8 mouse cellular contexts compared by ENCODE assay signal in the genomic region with DNA sequence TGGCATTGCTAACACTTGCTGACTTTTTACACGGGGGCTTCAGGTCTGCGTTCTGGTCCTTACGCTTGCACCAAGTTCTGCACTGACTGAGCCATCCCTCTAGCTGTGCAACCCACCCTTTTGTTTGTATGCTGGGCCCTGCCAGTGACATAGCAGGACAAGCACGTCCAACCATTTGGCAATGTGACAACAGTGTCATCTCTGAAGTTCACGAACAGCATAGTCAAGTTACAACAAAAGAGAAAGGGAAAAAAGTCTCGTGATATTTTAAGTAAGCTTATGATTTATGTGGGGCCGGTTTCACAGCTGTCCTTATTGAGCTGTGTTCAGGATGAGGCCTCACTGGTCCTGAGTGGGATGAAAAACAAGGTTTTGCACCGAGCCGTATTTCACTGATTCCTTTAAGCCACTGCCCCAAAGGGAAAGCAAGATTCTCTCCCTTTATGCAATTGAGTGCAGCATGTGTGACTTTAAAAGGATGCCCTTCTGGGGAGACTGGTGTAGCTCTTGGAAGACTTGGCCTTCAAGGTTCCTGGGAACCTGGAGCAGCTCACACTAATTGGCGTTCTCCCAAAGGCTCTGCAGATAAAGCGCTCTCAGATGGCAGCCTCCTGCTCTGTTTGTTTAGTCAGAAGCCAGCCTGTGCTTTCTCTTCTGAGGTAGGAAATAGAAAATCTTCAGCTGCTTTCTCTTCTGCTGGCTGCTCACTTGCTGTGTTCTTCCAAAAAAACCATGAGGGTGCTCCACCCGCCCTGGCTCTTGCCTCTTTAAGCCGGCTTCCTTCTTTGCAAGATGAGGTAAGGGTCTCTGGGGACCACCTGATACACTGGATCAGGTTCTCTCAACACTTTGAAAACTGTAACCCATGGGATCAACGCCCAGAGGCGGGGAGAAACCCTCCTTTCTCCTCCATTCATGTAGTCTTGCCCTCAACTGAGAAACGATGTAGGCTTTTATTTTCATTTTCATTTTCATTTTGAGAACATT. TPM values are rescaled to one million over a fixed set of nuclear protein-coding genes. Genes with fewer than 3 reads are reported as not detected.
DNase-seq lines count a peak whose midpoint lies in the region; ATAC-seq and TF ChIP-seq lines count a peak whose summit lies in the region.

No protein-coding gene starts in this region.

- H3K27me3 ChIP-seq in embryonic facial prominence, embryonic 15.5 days = no peaks in the 10 kb centered on the region
- no peaks in the 10 kb centered on the region for H3K27me3 ChIP-seq in hindbrain, embryonic 14.5 days (ENCODE audit: control insufficient read depth, insufficient read depth, low read length)
- no peaks in the 10 kb centered on the region for H3K27me3 ChIP-seq in liver, embryonic 16.5 days (ENCODE audit: control insufficient read depth, insufficient read depth, low read depth, low read length)
- H3K27me3 ChIP-seq in stomach, embryonic 14.5 days (ENCODE audit: control insufficient read depth, insufficient read depth, low read length) = no peaks in the 10 kb centered on the region

- peak; percentile 10 to 25 for DNase-seq in layer of hippocampus, adult 2 months (ENCODE audit: low spot score in 2 of 2)
- no peak for DNase-seq in layer of hippocampus, adult 9-10 months (ENCODE audit: low spot score)
- peak; percentile 67 for DNase-seq in adrenal gland, postnatal 14 days
- no peak for DNase-seq in hindbrain, embryonic 14.5 days (ENCODE audit: low spot score)
- no peak for DNase-seq in c-Kit-positive CD71-positive TER-119-positive erythroid progenitor cells, embryonic 14.5 days (ENCODE audit: low spot score)

- H3K36me3 ChIP-seq in embryonic facial prominence, embryonic 15.5 days = no peaks in the 10 kb centered on the region
- no peaks in the 10 kb centered on the region for H3K36me3 ChIP-seq in hindbrain, embryonic 14.5 days (replicated peaks; ENCODE audit: control insufficient read depth, insufficient read depth)
- H3K36me3 ChIP-seq in liver, embryonic 16.5 days (ENCODE audit: control insufficient read depth, insufficient read depth) = no peaks in the 10 kb centered on the region
- H3K36me3 ChIP-seq in stomach, embryonic 14.5 days (ENCODE audit: control insufficient read depth, insufficient read depth, low read length) = no peaks in the 10 kb centered on the region

- H3K9me3 ChIP-seq in embryonic facial prominence, embryonic 15.5 days (replicated peaks) = no peaks in the 10 kb centered on the region
- H3K9me3 ChIP-seq in hindbrain, embryonic 14.5 days (ENCODE audit: control insufficient read depth, low read length) = no peaks in the 10 kb centered on the region
- no peaks in the 10 kb centered on the region for H3K9me3 ChIP-seq in liver, embryonic 16.5 days (replicated peaks; ENCODE audit: control insufficient read depth, low read length)
- H3K9me3 ChIP-seq in stomach, embryonic 14.5 days (ENCODE audit: control insufficient read depth, low read depth, low read length) = no peaks in the 10 kb centered on the region

- H3K4me2 ChIP-seq in embryonic facial prominence, embryonic 15.5 days (replicated peaks) = 0 out of 2 replicates have a peak overlapping the region, but pooled peaks have one; percentile 19
- no peak overlapping the region for H3K4me2 ChIP-seq in hindbrain, embryonic 14.5 days (replicated peaks)
- peak overlapping the region; percentile 19 for H3K4me2 ChIP-seq in liver, embryonic 16.5 days (ENCODE audit: low read depth, low read length)
- H3K4me2 ChIP-seq in stomach, embryonic 14.5 days (replicated peaks; ENCODE audit: low read depth, low read length) = no peak overlapping the region

- peaks cover 13% of the 10 kb centered on the region for H3K4me1 ChIP-seq in embryonic facial prominence, embryonic 15.5 days
- peaks cover 11% of the 10 kb centered on the region; the same call in 1 of the 2 replicates for H3K4me1 ChIP-seq in hindbrain, embryonic 14.5 days (replicated peaks; ENCODE audit: control insufficient read depth, insufficient read depth, low read length)
- no peaks in the 10 kb centered on the region; the same call in 1 of the 2 replicates for H3K4me1 ChIP-seq in liver, embryonic 16.5 days (ENCODE audit: control insufficient read depth, low read depth, low read length)
- peaks cover 18% of the 10 kb centered on the region for H3K4me1 ChIP-seq in stomach, embryonic 14.5 days (ENCODE audit: control insufficient read depth, insufficient read depth, low read length)

- no peak overlapping the region for H3K9ac ChIP-seq in embryonic facial prominence, embryonic 15.5 days
- no peak overlapping the region for H3K9ac ChIP-seq in hindbrain, embryonic 14.5 days
- H3K9ac ChIP-seq in liver, embryonic 16.5 days (ENCODE audit: low read depth, low read length) = no peak overlapping the region
- no peak overlapping the region for H3K9ac ChIP-seq in stomach, embryonic 14.5 days (replicated peaks; ENCODE audit: low read depth, low read length)

- no peak overlapping the region for H3K4me3 ChIP-seq in layer of hippocampus, adult 2 months
- H3K4me3 ChIP-seq in embryonic facial prominence, embryonic 15.5 days (replicated peaks) = no peak overlapping the region
- no peak overlapping the region for H3K4me3 ChIP-seq in hindbrain, embryonic 14.5 days (replicated peaks; ENCODE audit: low read length)
- H3K4me3 ChIP-seq in liver, embryonic 16.5 days (ENCODE audit: low read depth, low read length) = no peak overlapping the region
- H3K4me3 ChIP-seq in stomach, embryonic 14.5 days (ENCODE audit: low read depth, low read length) = no peak overlapping the region

- TF ChIP-seq CTCF in layer of hippocampus, adult 2 months (conservative IDR thresholded peaks at IDR 0.05) = no peak

- ATAC-seq in embryonic facial prominence, embryonic 15.5 days (ENCODE audit: insufficient number of reproducible peaks, low FRiP score, low TSS enrichment, low read depth) = peak; percentile 84
- ATAC-seq in hindbrain, embryonic 14.5 days (ENCODE audit: low FRiP score) = no peak
- ATAC-seq in liver, embryonic 16.5 days (ENCODE audit: low read depth) = 0 out of 2 replicates have a peak, but pooled peaks have one; percentile 21
- peak; percentile 60; the same call in 1 of the 2 replicates for ATAC-seq in stomach, embryonic 14.5 days (ENCODE audit: insufficient number of reproducible peaks, insufficient read depth, low FRiP score, low read depth)

- H3K27ac ChIP-seq in layer of hippocampus, adult 2 months = peak overlapping the region; percentile 74
- H3K27ac ChIP-seq in embryonic facial prominence, embryonic 15.5 days (replicated peaks) = peak overlapping the region; percentile 49; the same call in 1 of the 2 replicates
- peak overlapping the region; percentile 6; the same call in 1 of the 2 replicates for H3K27ac ChIP-seq in hindbrain, embryonic 14.5 days
- no peak overlapping the region for H3K27ac ChIP-seq in liver, embryonic 16.5 days (ENCODE audit: low read length)
- H3K27ac ChIP-seq in stomach, embryonic 14.5 days (ENCODE audit: low read length) = peak overlapping the region; percentile 61

- 58% methylated on average over 16 of the region's 16 CpGs for WGBS in embryonic facial prominence, embryonic 15.5 days
- WGBS in hindbrain, embryonic 14.5 days = 80% methylated on average over 16 of the region's 16 CpGs
- WGBS in liver, embryonic 16.5 days (ENCODE audit: insufficient replicate concordance) = 62% methylated on average over 16 of the region's 16 CpGs
- WGBS in stomach, embryonic 14.5 days = 54% methylated on average over 16 of the region's 16 CpGs

RNA-seq across cellular contexts. Expression of a gene that starts 34.5 kb away (rescaled TPM):
- total RNA-seq in layer of hippocampus, adult 2 months (2021) = 1 to 10 TPM; 1.1 to 1.4 TPM
- not detected in 2 replicates for total RNA-seq in adrenal gland, postnatal 14 days (2021)
- polyA plus RNA-seq in embryonic facial prominence, embryonic 15.5 days (2015; fragmentation: Nextera tagmentation; extraction: Ambion mirVana) = 2.3 TPM in 2 replicates
- polyA plus RNA-seq in hindbrain, embryonic 14.5 days (2014; fragmentation: Nextera tagmentation; extraction: Ambion mirVana) = 10.3 and 12.9 TPM in 2 replicates
- polyA plus RNA-seq in liver, embryonic 16.5 days (2015; fragmentation: Nextera tagmentation; extraction: Ambion mirVana) = 0.15 and 0.20 TPM in 2 replicates
- polyA plus RNA-seq in stomach, embryonic 14.5 days (2014; fragmentation: Nextera tagmentation; extraction: Ambion mirVana) = 5.6 and 5.7 TPM in 2 replicates

RNA-seq across cellular contexts. Expression of a gene that starts 35.3 kb away (rescaled TPM):
- 10 to 100 TPM; 64.3 to 65.7 TPM for total RNA-seq in layer of hippocampus, adult 2 months (2021)
- total RNA-seq in adrenal gland, postnatal 14 days (2021) = 6.6 and 7.8 TPM in 2 replicates
- 1.7 and 2.0 TPM in 2 replicates for polyA plus RNA-seq in embryonic facial prominence, embryonic 15.5 days (2015; fragmentation: Nextera tagmentation; extraction: Ambion mirVana)
- polyA plus RNA-seq in hindbrain, embryonic 14.5 days (2014; fragmentation: Nextera tagmentation; extraction: Ambion mirVana) = 23.0 and 26.3 TPM in 2 replicates
- polyA plus RNA-seq in liver, embryonic 16.5 days (2015; fragmentation: Nextera tagmentation; extraction: Ambion mirVana) = 0.40 and 0.61 TPM in 2 replicates
- polyA plus RNA-seq in stomach, embryonic 14.5 days (2014; fragmentation: Nextera tagmentation; extraction: Ambion mirVana) = 5.0 TPM in 2 replicates

Comparison
In these comparisons a context has a peak if more than half of its experiments do, and no peak if none do; other contexts are left out.
1. DNase-seq: peak in layer of hippocampus, adult 2 months (2 of 2) and adrenal gland, postnatal 14 days (single experiment); none in layer of hippocampus, adult 9-10 months (single experiment), hindbrain, embryonic 14.5 days (single experiment) and c-Kit-positive CD71-positive TER-119-positive erythroid progenitor cells, embryonic 14.5 days (single experiment).
2. H3K4me2 ChIP-seq: peak in embryonic facial prominence, embryonic 15.5 days (single experiment) and liver, embryonic 16.5 days (single experiment); none in hindbrain, embryonic 14.5 days (single experiment) and stomach, embryonic 14.5 days (single experiment).